Mouse (Mus musculus): ENCODE data around the gene Zbtb8b. TPM values are rescaled to one million over a fixed set of nuclear protein-coding genes. Genes with fewer than 3 reads are reported as not detected.

Zbtb8b gene
- polyA plus RNA-seq, 1 experiment from 2014 or later, result 5.8 TPM

Other genes starting within 250 kb of the Zbtb8b start
- 1.4 and 3.1 TPM in 2 replicates for gene C77080, start 179.4 kb downstream of the Zbtb8b start, polyA plus RNA-seq (2015; fragmentation: Nextera tagmentation; extraction: Ambion mirVana)
- 2.1 and 2.3 TPM in 2 replicates for gene Sync, start 153.2 kb downstream of the Zbtb8b start, polyA plus RNA-seq (2015; fragmentation: Nextera tagmentation; extraction: Ambion mirVana)
- gene Rbbp4, start 105.5 kb downstream of the Zbtb8b start, polyA plus RNA-seq (2015; fragmentation: Nextera tagmentation; extraction: Ambion mirVana), result 262 and 276 TPM in 2 replicates
- 33.1 and 43.1 TPM in 2 replicates for gene Zbtb8os, start 105.2 kb downstream of the Zbtb8b start, polyA plus RNA-seq (2015; fragmentation: Nextera tagmentation; extraction: Ambion mirVana)
- gene Zbtb8a, start 62.7 kb downstream of the Zbtb8b start, polyA plus RNA-seq (2015; fragmentation: Nextera tagmentation; extraction: Ambion mirVana), result 11.0 and 13.1 TPM in 2 replicates
- gene Bsdc1, start 20.7 kb upstream of the Zbtb8b start, polyA plus RNA-seq (2015; fragmentation: Nextera tagmentation; extraction: Ambion mirVana), result 23.1 and 27.2 TPM in 2 replicates
- not detected in 2 replicates for gene Tssk3, start 50.2 kb upstream of the Zbtb8b start, polyA plus RNA-seq (2015; fragmentation: Nextera tagmentation; extraction: Ambion mirVana)
- gene Fam229a, start 50.3 kb upstream of the Zbtb8b start, polyA plus RNA-seq (2015; fragmentation: Nextera tagmentation; extraction: Ambion mirVana), result 0.27 TPM in 1 of 2 replicates, not detected in the other
- 283 and 352 TPM in 2 replicates for gene Marcksl1, start 72.7 kb upstream of the Zbtb8b start, polyA plus RNA-seq (2015; fragmentation: Nextera tagmentation; extraction: Ambion mirVana)
- gene Hdac1, start 101.9 kb upstream of the Zbtb8b start, polyA plus RNA-seq (2015; fragmentation: Nextera tagmentation; extraction: Ambion mirVana), result 99.9 and 134 TPM in 2 replicates
- gene Lck, start 132.8 kb upstream of the Zbtb8b start, polyA plus RNA-seq (2015; fragmentation: Nextera tagmentation; extraction: Ambion mirVana), result 6.8 and 62.1 TPM in 2 replicates
- gene Fam167b, start 137.7 kb upstream of the Zbtb8b start, polyA plus RNA-seq (2015; fragmentation: Nextera tagmentation; extraction: Ambion mirVana), result 4.4 and 5.0 TPM in 2 replicates
- 151 and 175 TPM in 2 replicates for gene Eif3i, start 159.8 kb upstream of the Zbtb8b start, polyA plus RNA-seq (2015; fragmentation: Nextera tagmentation; extraction: Ambion mirVana)
- 136 and 147 TPM in 2 replicates for gene Tmem234, start 159.8 kb upstream of the Zbtb8b start, polyA plus RNA-seq (2015; fragmentation: Nextera tagmentation; extraction: Ambion mirVana)
- 1.7 and 2.1 TPM in 2 replicates for gene Dcdc2b, start 173.4 kb upstream of the Zbtb8b start, polyA plus RNA-seq (2015; fragmentation: Nextera tagmentation; extraction: Ambion mirVana)
- 19.0 and 22.9 TPM in 2 replicates for gene Iqcc, start 178.2 kb upstream of the Zbtb8b start, polyA plus RNA-seq (2015; fragmentation: Nextera tagmentation; extraction: Ambion mirVana)
- gene Ccdc28b, start 183.1 kb upstream of the Zbtb8b start, polyA plus RNA-seq (2015; fragmentation: Nextera tagmentation; extraction: Ambion mirVana), result 47.3 and 52.4 TPM in 2 replicates
- gene Txlna, start 200.2 kb upstream of the Zbtb8b start, polyA plus RNA-seq (2015; fragmentation: Nextera tagmentation; extraction: Ambion mirVana), result 38.4 and 50.8 TPM in 2 replicates
- gene Kpna6, start 231.9 kb upstream of the Zbtb8b start, polyA plus RNA-seq (2015; fragmentation: Nextera tagmentation; extraction: Ambion mirVana), result 13.6 and 16.6 TPM in 2 replicates

Data from heart, embryonic 15.5 days (tissue).